Mouse (Mus musculus) C2C12 (cell line): Measurements from ENCODE around the gene Utp3.

Source experiments
- CEBPB ChIP-seq: IDR thresholded peaks from one replicate; pipeline ENCODE4 v1.6.1; 2011; ENCODE audit warnings: low read depth, mild to moderate bottlenecking, control low read depth, moderate library complexity
- CTCF ChIP-seq: IDR thresholded peaks from one replicate; pipeline ENCODE4 v1.5.1; 2011; ENCODE audit not compliant: control insufficient read depth, insufficient read depth, insufficient read length

GRCm38 (mm10) chr5:88553271-88554085, 784 bp upstream of the Utp3 start:
- TF ChIP-seq CTCF (no peak), CEBPB (no peak)
